Comparison of ENCODE assay signal across 23 mouse cellular contexts in the genomic region with DNA sequence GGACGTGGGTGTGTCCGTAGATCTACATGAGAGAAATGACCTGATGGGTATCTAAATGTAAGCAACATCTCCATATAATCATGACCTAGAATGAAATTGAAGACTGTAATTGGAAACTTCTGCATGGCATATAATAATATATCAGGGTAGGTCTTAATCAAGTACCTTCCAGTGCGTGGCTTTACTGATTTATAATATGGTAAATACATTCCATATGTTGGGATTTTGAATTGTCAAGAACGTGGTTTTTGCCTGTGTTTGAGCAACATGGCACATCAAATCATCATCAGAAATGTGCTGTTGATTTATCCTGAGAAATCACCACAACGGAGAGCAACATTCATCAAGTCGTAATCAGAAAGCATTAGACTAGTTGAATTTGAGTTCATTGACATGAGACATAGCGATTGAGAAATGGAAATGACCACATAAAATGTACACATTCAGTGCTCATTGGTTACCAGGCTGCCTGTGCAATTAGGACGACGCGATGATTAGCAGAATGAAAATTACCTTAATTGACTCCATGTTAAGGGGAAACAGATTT.
"Had no signal": no experiment of that assay in that cellular context is flagged by ENCODE, and none has a peak within 500 bp of the region (broad histone marks: within the 10 kb centered on the region; RNA-seq: fewer than 3 reads in every experiment).

No protein-coding gene starts in this region.

- H3K27ac ChIP-seq: kidney, embryonic 15.5 days; left cerebral cortex, adult 2 months; limb, embryonic 13.5 days; liver, embryonic 12.5 days; liver, embryonic 15.5 days; lung, embryonic 15.5 days; midbrain, embryonic 10.5 days; midbrain, embryonic 13.5 days; neural tube, embryonic 13.5 days; stomach, embryonic 15.5 days had no signal

- H3K27me3 ChIP-seq: kidney, embryonic 15.5 days; limb, embryonic 13.5 days; liver, embryonic 12.5 days; liver, embryonic 15.5 days; lung, embryonic 15.5 days; megakaryocyte, embryonic 14.5 days; midbrain, embryonic 13.5 days; neural tube, embryonic 13.5 days; stomach, embryonic 15.5 days had no signal

- DNase-seq: kidney, postnatal 10 days; kidney, postnatal 36 days; layer of hippocampus, postnatal 36 days; liver; lung, adult 18-20 months; lung, postnatal 10 days; lung, postnatal 36 days; right cerebral cortex, adult 18-20 months; right cerebral cortex, postnatal 14 days; spleen, adult 18-20 months; thymus, postnatal 25 days had no signal

- H3K9ac ChIP-seq: kidney, embryonic 15.5 days; limb, embryonic 13.5 days; liver, embryonic 12.5 days; liver, embryonic 15.5 days; lung, embryonic 15.5 days; midbrain, embryonic 13.5 days; neural tube, embryonic 13.5 days; stomach, embryonic 15.5 days had no signal

- H3K36me3 ChIP-seq: kidney, embryonic 15.5 days; limb, embryonic 13.5 days; liver, embryonic 12.5 days; liver, embryonic 15.5 days; lung, embryonic 15.5 days; midbrain, embryonic 10.5 days; midbrain, embryonic 13.5 days; neural tube, embryonic 13.5 days; stomach, embryonic 15.5 days had no signal

- H3K9me3 ChIP-seq: kidney, embryonic 15.5 days; limb, embryonic 13.5 days; liver, embryonic 12.5 days; liver, embryonic 15.5 days; lung, embryonic 15.5 days; midbrain, embryonic 10.5 days; midbrain, embryonic 13.5 days; neural tube, embryonic 13.5 days; stomach, embryonic 15.5 days had no signal

- H3K4me1 ChIP-seq: kidney, embryonic 15.5 days; limb, embryonic 13.5 days; liver, embryonic 12.5 days; liver, embryonic 15.5 days; lung, embryonic 15.5 days; megakaryocyte, embryonic 14.5 days; midbrain, embryonic 10.5 days; midbrain, embryonic 13.5 days; neural tube, embryonic 13.5 days; stomach, embryonic 15.5 days had no signal

- H3K4me3 ChIP-seq: kidney, embryonic 15.5 days; left cerebral cortex, adult 2 months; limb, embryonic 13.5 days; liver, embryonic 12.5 days; liver, embryonic 15.5 days; lung, embryonic 15.5 days; megakaryocyte, embryonic 14.5 days; midbrain, embryonic 10.5 days; midbrain, embryonic 13.5 days; myocyte; neural tube, embryonic 13.5 days; stomach, embryonic 15.5 days had no signal
